Mouse (Mus musculus) gastrocnemius, postnatal 10 days (tissue): ENCODE data around the gene Lsm6. TPM values are rescaled to one million over a fixed set of nuclear protein-coding genes. Genes with fewer than 3 reads are reported as not detected.

Experiments used
- DNase-seq: peaks from one replicate; pipeline ENCODE4 v3.0.0; 2021; ENCODE audit warnings: mixed read lengths
- total RNA-seq, 2 experiments: library from RNA; stranded (reverse); gene quantifications; 2 replicates each; pipeline ENCODE4 v1.2.3; 2021

Gene Lsm6
- total RNA-seq, 2 experiments from 2014 or later, result 126 TPM

DNA sequence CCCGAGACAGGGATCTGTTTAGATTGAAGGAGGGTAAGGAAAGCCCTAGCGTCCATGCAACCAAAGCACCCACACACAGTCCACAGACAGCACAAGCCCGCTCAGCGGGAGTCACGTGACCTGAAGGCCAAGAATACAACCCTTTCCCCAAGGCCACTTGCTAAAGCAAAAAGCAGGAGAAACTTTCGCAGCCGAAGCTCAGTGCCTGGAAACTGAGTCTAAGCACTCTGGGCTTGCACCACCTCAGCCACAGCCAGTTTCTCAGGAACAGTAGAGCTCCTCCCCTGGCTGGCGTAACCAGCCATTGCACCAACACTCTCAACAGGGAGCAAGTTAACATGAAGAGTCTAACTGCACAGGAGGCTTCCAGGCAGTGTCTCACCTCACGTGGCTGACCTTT is 13.7 kb downstream of the Lsm6 start:
- no peak for DNase-seq

DNA sequence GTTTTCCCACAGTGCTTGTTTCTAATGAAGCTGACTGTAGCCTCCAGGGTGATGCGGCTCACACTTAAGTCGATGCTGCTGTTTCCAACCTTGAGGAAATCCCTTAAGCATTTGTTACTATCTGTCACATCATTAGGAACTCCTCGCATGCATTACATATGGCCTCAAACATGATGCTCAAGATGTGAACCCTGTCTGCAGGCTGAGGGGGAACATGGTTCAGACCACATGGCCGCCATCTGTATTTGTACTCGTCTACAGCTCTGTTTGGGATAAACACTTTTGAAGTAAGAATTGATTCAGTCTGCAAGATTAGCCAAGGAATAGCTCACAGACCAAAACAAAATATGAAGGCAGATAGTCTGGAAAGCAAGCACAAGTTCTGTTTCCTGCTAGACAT is 14.9 kb downstream of the Lsm6 start:
- DNase-seq, result no peak

DNA sequence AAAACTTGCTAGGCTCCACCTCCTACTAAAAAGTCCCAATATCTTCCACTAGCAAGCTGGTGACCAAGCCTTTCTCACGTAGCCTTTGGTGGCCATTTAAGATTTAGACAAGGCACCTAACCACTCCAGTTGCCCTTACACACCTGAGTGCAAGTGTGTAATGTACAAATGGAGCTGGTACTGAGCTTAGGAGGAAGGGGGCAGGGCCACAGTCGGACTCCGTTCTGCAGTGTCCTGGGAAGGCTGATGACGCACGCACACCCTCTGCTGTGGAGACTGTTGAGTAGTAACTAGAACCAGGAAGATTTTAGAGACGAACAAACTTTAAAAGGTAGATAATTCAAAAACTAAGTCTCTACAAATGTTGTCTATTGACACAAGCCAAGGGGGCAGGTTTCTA is 19.7 kb downstream of the Lsm6 start:
- DNase-seq, result no peak

DNA sequence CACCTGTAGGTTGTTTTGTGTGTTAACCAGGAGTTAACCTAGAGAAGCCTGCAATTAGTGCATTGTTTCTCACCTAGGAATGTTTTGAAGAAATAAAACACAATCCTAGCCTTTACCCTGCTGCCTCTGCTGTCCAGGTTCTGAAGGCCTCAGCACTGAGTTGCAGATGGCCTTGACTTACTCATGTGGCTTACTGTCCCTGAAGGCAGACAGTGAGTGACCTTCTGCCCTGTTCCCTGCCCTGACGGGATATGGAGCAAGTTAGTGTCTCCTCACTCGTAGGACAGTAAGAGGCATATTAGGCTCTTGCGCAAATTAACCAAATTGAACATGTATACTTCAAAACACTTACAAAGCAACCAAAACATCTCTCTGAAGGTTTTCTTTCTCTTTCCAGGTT is 22.3 kb downstream of the Lsm6 start:
- no peak for DNase-seq

GRCm38 (mm10) chr8:78797985-78798384 is 23.0 kb downstream of the Lsm6 start:
- no peak for DNase-seq

- DNase-seq, result no peak
Measured at GRCm38 (mm10) chr8:78793231-78793630, 27.7 kb downstream of the Lsm6 start.

GRCm38 (mm10) chr8:78776816-78777215 is 44.1 kb downstream of the Lsm6 start:
- DNase-seq, result no peak

GRCm38 (mm10) chr8:78771256-78771655 is 49.7 kb downstream of the Lsm6 start:
- no peak for DNase-seq

DNA sequence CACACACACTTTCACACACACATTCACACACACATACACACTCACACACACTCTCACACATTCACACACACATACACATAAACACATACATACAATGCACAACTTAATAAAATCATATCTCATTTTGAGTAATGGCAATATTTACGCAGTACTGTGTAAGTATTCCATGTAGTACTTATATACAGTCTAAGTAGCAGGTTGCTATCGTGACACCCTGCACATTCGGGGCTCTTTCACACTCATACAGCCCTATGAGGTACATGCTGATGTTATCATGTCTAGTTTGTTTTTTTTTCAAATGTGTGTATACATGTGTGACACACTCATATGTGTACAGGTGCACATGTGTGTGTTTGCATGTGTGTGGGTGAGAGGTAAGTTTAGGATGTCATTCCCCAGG is 50.4 kb downstream of the Lsm6 start:
- no peak for DNase-seq

DNA sequence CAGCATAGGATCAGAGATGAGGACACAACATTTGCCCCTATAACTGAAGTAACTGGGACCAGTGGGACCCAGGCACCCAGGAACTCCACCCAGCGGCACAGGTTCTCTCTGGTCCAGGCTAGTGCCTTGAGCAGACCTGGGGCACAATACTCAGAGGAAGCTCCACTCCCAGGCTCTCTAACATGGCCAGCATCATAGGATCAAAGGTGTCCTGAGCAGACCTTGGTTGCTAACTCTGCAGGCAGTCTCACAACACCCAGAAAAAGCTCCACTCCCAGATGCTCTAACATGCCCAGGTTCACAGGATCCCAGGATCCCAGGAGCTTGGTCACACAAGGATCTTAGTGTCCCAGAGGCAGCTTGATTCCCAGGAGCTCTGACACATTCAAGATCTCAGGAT is 55.4 kb downstream of the Lsm6 start:
- DNase-seq, result no peak

- no peak for DNase-seq
Measured at GRCm38 (mm10) chr8:78764976-78765375, 56.0 kb downstream of the Lsm6 start.

DNA sequence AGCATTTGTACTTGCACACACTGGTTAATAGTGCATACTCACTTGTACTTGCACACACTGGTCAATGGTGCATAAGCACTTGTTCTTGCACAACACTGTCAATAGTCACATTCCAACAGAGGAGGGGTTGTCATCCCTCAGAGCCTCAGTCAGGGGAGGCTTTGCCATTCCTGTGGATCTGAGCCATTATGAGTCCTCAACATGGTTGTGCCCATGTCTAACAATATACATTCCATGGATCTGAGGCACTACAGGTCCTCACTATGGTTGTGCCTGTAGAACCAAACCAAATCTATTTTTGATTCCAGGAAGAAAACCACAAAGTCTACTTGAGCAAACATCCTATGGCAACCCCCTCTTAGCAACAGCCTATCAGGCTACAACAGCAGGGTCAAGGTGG is 61.8 kb downstream of the Lsm6 start:
- DNase-seq, result no peak

- DNase-seq, result no peak
Measured at GRCm38 (mm10) chr8:78754986-78755385, 66.0 kb downstream of the Lsm6 start.

Other genes with a start within 250 kb of the Lsm6 start
- gene Zfp827, start 207.3 kb upstream of the Lsm6 start, total RNA-seq, result 10 to 100 TPM; 10.2 to 14.8 TPM